Mouse (Mus musculus) liver, postnatal 0 days (tissue): ENCODE data around the gene Birc5. TPM values are rescaled to one million over a fixed set of nuclear protein-coding genes. Genes with fewer than 3 reads are reported as not detected.

Source experiments
- ATAC-seq: fragments of 200-750 bp; cut with Nextera tagmentation; 2 replicates; pipeline ENCODE4 v1.8.0; 2017; ENCODE audit warnings: mild to moderate bottlenecking, moderate library complexity
- DNase-seq: peaks from one replicate; pipeline ENCODE4 v3.0.0-alpha.2; 2016
- H3K27ac ChIP-seq: fragments of 300-500 bp; sonication (generic); 2 replicates; pipeline ENCODE4 v1.5.1; 2014; ENCODE audit warnings: antibody characterized with exemption, moderate library complexity, mild to moderate bottlenecking, low read depth
- H3K27me3 ChIP-seq: fragments of 300-500 bp; sonication (generic); 2 replicates; pipeline ENCODE4 v1.6.1; 2014; ENCODE audit warnings: low read length, control low read depth, mixed read lengths; ENCODE audit not compliant: insufficient read depth
- H3K36me3 ChIP-seq: fragments of 300-500 bp; sonication (generic); replicated peaks from 2 replicates; pipeline ENCODE4 v1.6.1; 2014; ENCODE audit warnings: mild to moderate bottlenecking, control low read depth, low read length, moderate library complexity, mixed read lengths; ENCODE audit not compliant: insufficient read depth
- H3K4me1 ChIP-seq: fragments of 300-500 bp; sonication (generic); 2 replicates; pipeline ENCODE4 v1.6.1; 2014; ENCODE audit warnings: antibody characterized with exemption, mild to moderate bottlenecking, control low read depth; ENCODE audit not compliant: insufficient read depth
- H3K4me2 ChIP-seq: fragments of 300-500 bp; sonication (generic); 2 replicates; pipeline ENCODE4 v1.6.1; 2014; ENCODE audit warnings: low read depth, mild to moderate bottlenecking, low read length, moderate library complexity, mixed read lengths
- H3K4me3 ChIP-seq: fragments of 300-500 bp; sonication (generic); 2 replicates; pipeline ENCODE4 v1.5.1; 2014; ENCODE audit warnings: low read depth, low read length
- H3K9ac ChIP-seq: fragments of 300-500 bp; sonication (generic); replicated peaks from 2 replicates; pipeline ENCODE4 v1.6.1; 2014; ENCODE audit warnings: mild to moderate bottlenecking, moderate library complexity
- H3K9me3 ChIP-seq: fragments of 300-500 bp; sonication (generic); 2 replicates; pipeline ENCODE4 v1.6.1; 2016; ENCODE audit warnings: mild to moderate bottlenecking, control low read depth, low read length, mixed read lengths
- CTCF ChIP-seq: sonication (generic); IDR thresholded peaks from 2 replicates; pipeline ENCODE4 v1.5.1; 2016; ENCODE audit warnings: antibody characterized with exemption, low read depth
- EP300 ChIP-seq: IDR thresholded peaks from 2 replicates; pipeline ENCODE4 v1.6.1; 2016; ENCODE audit warnings: antibody characterized with exemption, low read depth, mild to moderate bottlenecking
- whole genome bisulfite sequencing: fragments of 180-500 bp; shearing (Covaris S2); extraction: QIAGEN DNeasy Blood & Tissue Kit; methylation state at CpG from one replicate; pipeline ENCODE4 v1.1.7; 2014; ENCODE audit not compliant: insufficient replicate concordance; 5-methylcytosine and 5-hydroxymethylcytosine counted together
- polyA plus RNA-seq: library from polyadenylated mRNA; unstranded; fragments of >200 nt; fragmentation: Nextera tagmentation; extraction: Ambion mirVana; gene quantifications from 2 replicates; pipeline ENCODE4 v1.2.1, GENCODE M21; 2015

Birc5 gene
- polyA plus RNA-seq, 1 experiment from 2014 or later = 197 TPM

- Histone ChIP-seq H3K36me3 (no peaks in the 10 kb centered on the region), H3K9ac (no peak overlapping the region), H3K4me3 (no peak overlapping the region), H3K9me3 (no peaks in the 10 kb centered on the region), H3K27ac (no peak overlapping the region), H3K4me1 (peaks cover 57% of the 10 kb centered on the region), H3K27me3 (no peaks in the 10 kb centered on the region), H3K4me2 (no peak overlapping the region)
- 63% methylated on average over 4 of the region's 4 CpGs for WGBS
- ATAC-seq (no peak), DNase-seq (no peak)
- TF ChIP-seq EP300 = no peak
- TF ChIP-seq CTCF = peak; percentile 69
These were observed 25.4 kb downstream of the Birc5 start for GRCm38 (mm10) chr11:117874419-117874818.

- Histone ChIP-seq H3K9me3 (no peaks in the 10 kb centered on the region), H3K27me3 (no peaks in the 10 kb centered on the region), H3K4me3 (no peak overlapping the region), H3K4me2 (no peak overlapping the region), H3K36me3 (no peaks in the 10 kb centered on the region), H3K9ac (no peak overlapping the region), H3K27ac (0 out of 2 replicates have a peak overlapping the region, but pooled peaks have one; percentile 41), H3K4me1 (peaks cover 60% of the 10 kb centered on the region)
- DNase-seq (no peak), ATAC-seq (no peak)
- TF ChIP-seq EP300 (no peak), CTCF (no peak)
- WGBS = 64% methylated on average over 5 of the region's 6 CpGs
These were observed 26.6 kb downstream of the Birc5 start for GRCm38 (mm10) chr11:117875681-117876080.

GRCm38 (mm10) chr11:117877917-117878745 is 29.1 kb downstream of the Birc5 start:
- peak overlapping the region; percentile 95 for H3K27ac ChIP-seq
- ATAC-seq = peak; percentile 85
- DNase-seq = peak; percentile 80
- peak; percentile 56; the same call in 1 of the 2 replicates for TF ChIP-seq EP300
- TF ChIP-seq CTCF = no peak
- no peaks in the 10 kb centered on the region for H3K36me3 ChIP-seq
- H3K27me3 ChIP-seq = no peaks in the 10 kb centered on the region
- WGBS = 6% methylated on average over 13 of the region's 13 CpGs
- no peak overlapping the region for H3K4me3 ChIP-seq
- peaks cover 54% of the 10 kb centered on the region for H3K4me1 ChIP-seq
- H3K9ac ChIP-seq = peak overlapping the region; percentile 57
- H3K4me2 ChIP-seq = peak overlapping the region; percentile 42
- no peaks in the 10 kb centered on the region for H3K9me3 ChIP-seq

- Histone ChIP-seq H3K36me3 (no peaks in the 10 kb centered on the region), H3K27me3 (no peaks in the 10 kb centered on the region), H3K4me2 (peak overlapping the region; percentile 42), H3K4me1 (peaks cover 51% of the 10 kb centered on the region), H3K9ac (peak overlapping the region; percentile 57), H3K4me3 (no peak overlapping the region), H3K9me3 (no peaks in the 10 kb centered on the region), H3K27ac (peak overlapping the region; percentile 95)
- 17% methylated on average over 8 of the region's 8 CpGs for WGBS
- TF ChIP-seq CTCF = no peak
- no peak for TF ChIP-seq EP300
- DNase-seq = no peak
- ATAC-seq = peak; percentile 1; the same call in 1 of the 2 replicates
These were observed 29.8 kb downstream of the Birc5 start for GRCm38 (mm10) chr11:117878892-117879291.

- WGBS = 73% methylated on average over 6 of the region's 6 CpGs
- Histone ChIP-seq H3K27ac (peak overlapping the region; percentile 95), H3K9me3 (no peaks in the 10 kb centered on the region), H3K4me1 (peaks cover 51% of the 10 kb centered on the region), H3K4me2 (no peak overlapping the region), H3K9ac (no peak overlapping the region), H3K36me3 (no peaks in the 10 kb centered on the region), H3K4me3 (no peak overlapping the region), H3K27me3 (no peaks in the 10 kb centered on the region)
- ATAC-seq (no peak), DNase-seq (no peak)
- TF ChIP-seq EP300 = no peak
- TF ChIP-seq CTCF = no peak
These were observed 30.6 kb downstream of the Birc5 start for GRCm38 (mm10) chr11:117879676-117880075.

GRCm38 (mm10) chr11:117880336-117880976 is 31.4 kb downstream of the Birc5 start:
- H3K27ac ChIP-seq = peak overlapping the region; percentile 77
- 76% methylated on average over 9 of the region's 9 CpGs for WGBS

More at GRCm38 (mm10) chr11:117880336-117880976, 31.4 kb downstream of the Birc5 start:
- no peaks in the 10 kb centered on the region for H3K36me3 ChIP-seq
- H3K4me2 ChIP-seq = no peak overlapping the region
- H3K27me3 ChIP-seq = no peaks in the 10 kb centered on the region
- ATAC-seq (no peak), DNase-seq (no peak)
- TF ChIP-seq EP300 (no peak), CTCF (no peak)
- no peak overlapping the region for H3K4me3 ChIP-seq
- H3K4me1 ChIP-seq = peaks cover 46% of the 10 kb centered on the region
- H3K9ac ChIP-seq = no peak overlapping the region
- H3K9me3 ChIP-seq = no peaks in the 10 kb centered on the region
